Mouse (Mus musculus) stomach, embryonic 16.5 days (tissue): Measurements from ENCODE around the gene Ptprs. TPM values are rescaled to one million over a fixed set of nuclear protein-coding genes. Genes with fewer than 3 reads are reported as not detected.

Experiments
- ATAC-seq: fragments of 200-750 bp; cut with Nextera tagmentation; 2 replicates; pipeline ENCODE4 v1.8.0; 2017; ENCODE audit warnings: moderate number of reproducible peaks, moderate TSS enrichment; ENCODE audit not compliant: insufficient read depth, low FRiP score
- H3K27ac ChIP-seq: fragments of 300-500 bp; sonication (generic); 2 replicates; pipeline ENCODE4 v1.5.1; 2014; ENCODE audit warnings: low read length
- H3K27me3 ChIP-seq: fragments of 300-500 bp; sonication (generic); 2 replicates; pipeline ENCODE4 v1.6.1; 2014; ENCODE audit warnings: low read length, control low read depth, mixed read lengths; ENCODE audit not compliant: control insufficient read depth, insufficient read depth
- H3K36me3 ChIP-seq: fragments of 300-500 bp; sonication (generic); 2 replicates; pipeline ENCODE4 v1.6.1; 2014; ENCODE audit warnings: low read length; ENCODE audit not compliant: control insufficient read depth, insufficient read depth
- H3K4me1 ChIP-seq: fragments of 300-500 bp; sonication (generic); 2 replicates; pipeline ENCODE4 v1.6.1; 2014; ENCODE audit warnings: low read length, control low read depth, mixed read lengths; ENCODE audit not compliant: control insufficient read depth, insufficient read depth
- H3K4me2 ChIP-seq: fragments of 300-500 bp; sonication (generic); 2 replicates; pipeline ENCODE4 v1.6.1; 2014; ENCODE audit warnings: low read depth, low read length, mixed read lengths
- H3K4me3 ChIP-seq: fragments of 300-500 bp; sonication (generic); replicated peaks from 2 replicates; pipeline ENCODE4 v1.5.1; 2014; ENCODE audit warnings: mild to moderate bottlenecking, low read length
- H3K9ac ChIP-seq: fragments of 300-500 bp; sonication (generic); 2 replicates; pipeline ENCODE4 v1.6.1; 2014; ENCODE audit warnings: low read length
- H3K9me3 ChIP-seq: fragments of 300-500 bp; sonication (generic); replicated peaks from 2 replicates; pipeline ENCODE4 v1.6.1; 2016; ENCODE audit warnings: low read length, control low read depth; ENCODE audit not compliant: control insufficient read depth
- WGBS: fragments of 180-500 bp; shearing (Covaris S2); extraction: QIAGEN DNeasy Blood & Tissue Kit; methylation state at CpG from one replicate; pipeline ENCODE4 v1.1.7; 2014; 5-methylcytosine and 5-hydroxymethylcytosine counted together
- polyA plus RNA-seq: library from polyadenylated mRNA; unstranded; fragments of >200 nt; fragmentation: Nextera tagmentation; extraction: Ambion mirVana; gene quantifications from 2 replicates; pipeline ENCODE4 v1.2.1, GENCODE M21; 2015

Ptprs gene
- polyA plus RNA-seq, 1 experiment from 2014 or later, result 61.9 TPM

DNA sequence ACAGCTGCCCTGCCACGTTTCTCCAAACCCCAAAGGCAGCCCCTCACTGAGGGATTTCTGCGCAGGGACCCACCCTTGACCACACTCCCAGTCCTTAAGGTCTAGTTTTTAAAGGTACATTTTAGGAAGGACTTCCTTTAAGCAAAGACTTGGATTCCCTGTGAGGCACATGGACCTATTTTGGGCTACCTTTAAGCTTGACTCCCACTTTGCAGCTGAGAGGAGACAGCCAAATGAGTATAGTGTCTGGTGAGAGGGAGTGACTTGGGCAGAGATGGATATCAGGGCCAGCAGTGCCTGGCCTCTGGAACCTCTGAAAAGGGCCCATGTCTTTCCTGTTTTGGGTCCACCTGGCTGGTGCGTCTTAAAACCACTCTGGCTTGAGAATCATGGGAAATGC is 50.3 kb downstream of the Ptprs start:
- ATAC-seq, result no peak
- no peak overlapping the region for H3K27ac ChIP-seq
- WGBS, result 36% methylated on average over 3 of the region's 3 CpGs

DNA sequence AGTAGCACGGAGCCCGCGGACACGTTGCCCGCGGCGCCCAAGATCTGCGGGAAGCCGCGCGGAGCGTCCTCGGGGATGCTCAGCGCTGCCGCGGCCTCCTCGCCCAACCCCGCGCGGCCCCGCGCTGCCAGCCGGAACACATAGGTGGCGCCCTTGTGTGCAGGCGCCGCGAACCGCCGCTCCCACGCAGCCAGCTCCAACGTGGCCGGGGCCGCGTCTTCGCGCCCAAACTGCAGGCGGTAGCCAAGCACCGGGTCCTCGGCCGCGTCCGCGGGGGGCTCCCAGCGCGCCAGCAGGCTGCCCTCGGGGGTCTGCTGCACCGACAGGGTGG is 50.7 kb downstream of the Ptprs start:
- H3K27me3 ChIP-seq, result no peaks in the 10 kb centered on the region
- peaks cover 8% of the 10 kb centered on the region; the same call in 1 of the 2 replicates for H3K4me1 ChIP-seq
- H3K4me2 ChIP-seq, result peak overlapping the region; percentile 83
- ATAC-seq, result peak; percentile 83
- H3K36me3 ChIP-seq, result peaks cover 17% of the 10 kb centered on the region
- 1% methylated on average over 47 of the region's 47 CpGs for WGBS
- H3K9me3 ChIP-seq, result no peaks in the 10 kb centered on the region
- H3K4me3 ChIP-seq, result peak overlapping the region; percentile 51
- peak overlapping the region; percentile 75 for H3K9ac ChIP-seq
- H3K27ac ChIP-seq, result peak overlapping the region; percentile 72

More for the DNA sequence above, 50.3 kb downstream of the Ptprs start:
- Histone ChIP-seq H3K36me3 (peaks cover 16% of the 10 kb centered on the region), H3K27me3 (no peaks in the 10 kb centered on the region), H3K4me1 (peaks cover 8% of the 10 kb centered on the region; the same call in 1 of the 2 replicates), H3K4me2 (peak overlapping the region; percentile 83), H3K9ac (peak overlapping the region; percentile 75), H3K9me3 (no peaks in the 10 kb centered on the region), H3K4me3 (peak overlapping the region; percentile 51)

DNA sequence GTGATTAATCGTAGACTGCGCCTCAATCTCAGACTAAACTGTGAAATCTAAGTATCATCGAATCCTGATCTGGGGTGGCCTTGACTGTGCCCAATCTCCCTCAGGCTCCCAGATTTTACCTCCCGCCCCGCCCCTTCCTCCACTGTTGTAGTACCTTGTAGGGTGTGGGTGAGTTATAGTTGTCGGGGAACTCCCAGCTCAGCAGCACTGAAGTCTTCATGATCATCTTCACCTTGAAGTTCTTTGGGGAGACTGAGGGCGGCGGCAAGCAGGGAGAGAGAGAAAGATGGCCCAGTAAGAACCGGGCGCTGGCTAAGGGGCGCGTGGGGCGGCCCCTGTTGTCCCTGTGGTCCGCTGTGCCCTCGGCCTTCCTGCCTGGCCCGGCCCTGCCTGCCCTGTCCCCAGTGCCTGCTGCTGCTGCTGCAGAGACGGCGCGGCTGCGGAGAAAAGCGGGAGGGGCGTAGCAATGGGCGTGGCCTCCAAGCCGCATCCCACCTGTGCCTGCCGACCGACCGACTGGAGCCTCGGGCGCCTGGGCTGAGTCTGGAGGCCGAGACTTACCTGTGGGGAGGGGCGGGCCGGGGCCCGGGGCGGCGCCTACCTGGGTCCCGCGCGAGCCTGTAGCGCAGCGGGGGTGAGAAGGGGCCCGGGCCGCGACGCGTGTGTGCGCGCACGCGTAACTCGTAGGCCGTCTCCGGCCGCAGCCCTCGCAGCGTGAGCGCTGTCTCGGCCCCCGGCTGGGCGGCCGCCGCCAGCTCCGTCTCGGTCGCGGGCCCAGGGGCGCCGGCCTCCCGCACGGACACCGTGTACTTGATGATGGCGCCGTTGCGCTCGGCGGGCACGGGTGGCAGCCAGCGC is 51.3 kb downstream of the Ptprs start:
- H3K9ac ChIP-seq, result peak overlapping the region; percentile 75
- peaks cover 17% of the 10 kb centered on the region for H3K36me3 ChIP-seq
- peaks cover 8% of the 10 kb centered on the region; the same call in 1 of the 2 replicates for H3K4me1 ChIP-seq
- no peaks in the 10 kb centered on the region for H3K27me3 ChIP-seq
- peak overlapping the region; percentile 72 for H3K27ac ChIP-seq
- H3K4me2 ChIP-seq, result peak overlapping the region; percentile 83
- 21% methylated on average over 63 of the region's 77 CpGs for WGBS
- ATAC-seq, result peak; percentile 84
- peak overlapping the region; percentile 51 for H3K4me3 ChIP-seq
- H3K9me3 ChIP-seq, result no peaks in the 10 kb centered on the region

GRCm38 (mm10) chr17:56420022-56420421 is 56.3 kb downstream of the Ptprs start:
- no peaks in the 10 kb centered on the region for H3K9me3 ChIP-seq
- H3K27ac ChIP-seq, result no peak overlapping the region
- WGBS, result 96% methylated on average over 2 of the region's 2 CpGs

GRCm38 (mm10) chr17:56418304-56418703 is 58.0 kb downstream of the Ptprs start:
- 67% methylated on average over 12 of the region's 12 CpGs for WGBS
- Histone ChIP-seq H3K27ac (no peak overlapping the region), H3K9me3 (no peaks in the 10 kb centered on the region), H3K27me3 (no peaks in the 10 kb centered on the region), H3K4me3 (no peak overlapping the region), H3K36me3 (peaks cover 28% of the 10 kb centered on the region), H3K4me2 (no peak overlapping the region), H3K9ac (no peak overlapping the region), H3K4me1 (no peaks in the 10 kb centered on the region)
- ATAC-seq, result no peak

More at GRCm38 (mm10) chr17:56420022-56420421, 56.3 kb downstream of the Ptprs start:
- Histone ChIP-seq H3K9ac (no peak overlapping the region), H3K27me3 (no peaks in the 10 kb centered on the region), H3K4me3 (no peak overlapping the region), H3K36me3 (peaks cover 32% of the 10 kb centered on the region), H3K4me1 (no peaks in the 10 kb centered on the region), H3K4me2 (no peak overlapping the region)
- ATAC-seq, result no peak

- no peak overlapping the region for H3K4me2 ChIP-seq
- no peak overlapping the region for H3K4me3 ChIP-seq
- H3K9ac ChIP-seq, result no peak overlapping the region
- WGBS, result 90% methylated on average over 9 of the region's 9 CpGs
- no peak overlapping the region for H3K27ac ChIP-seq
- no peaks in the 10 kb centered on the region for H3K27me3 ChIP-seq
- no peaks in the 10 kb centered on the region for H3K9me3 ChIP-seq
- peaks cover 3% of the 10 kb centered on the region; the same call in 1 of the 2 replicates for H3K4me1 ChIP-seq
- ATAC-seq, result no peak
- peaks cover 33% of the 10 kb centered on the region for H3K36me3 ChIP-seq
Observed at GRCm38 (mm10) chr17:56414785-56415184, 61.5 kb downstream of the Ptprs start.

DNA sequence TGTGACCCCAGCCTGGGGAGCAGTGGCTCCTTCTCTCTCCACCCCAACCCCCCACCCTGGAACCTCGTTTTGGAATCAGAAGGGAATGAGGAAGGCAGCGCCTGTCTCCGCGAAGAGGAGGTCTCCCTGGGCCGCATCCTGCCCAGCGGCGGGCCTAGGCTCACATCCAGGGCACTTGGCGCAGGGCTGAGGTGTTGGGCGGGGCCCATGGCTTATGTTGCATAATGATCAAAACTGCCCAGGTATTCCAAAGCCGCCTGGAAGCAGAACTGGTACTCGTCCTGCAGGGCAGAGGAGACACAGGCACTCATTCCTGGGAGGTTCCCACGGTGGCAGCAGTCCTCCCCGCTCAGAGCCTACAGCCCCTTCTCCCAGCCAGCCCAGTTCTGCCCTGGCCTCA is 63.2 kb downstream of the Ptprs start:
- Histone ChIP-seq H3K27ac (no peak overlapping the region), H3K27me3 (no peaks in the 10 kb centered on the region), H3K4me3 (no peak overlapping the region), H3K36me3 (peaks cover 27% of the 10 kb centered on the region), H3K9ac (no peak overlapping the region), H3K9me3 (no peaks in the 10 kb centered on the region), H3K4me1 (peaks cover 9% of the 10 kb centered on the region; the same call in 1 of the 2 replicates), H3K4me2 (no peak overlapping the region)
- ATAC-seq, result no peak
- WGBS, result 78% methylated on average over 13 of the region's 13 CpGs

DNA sequence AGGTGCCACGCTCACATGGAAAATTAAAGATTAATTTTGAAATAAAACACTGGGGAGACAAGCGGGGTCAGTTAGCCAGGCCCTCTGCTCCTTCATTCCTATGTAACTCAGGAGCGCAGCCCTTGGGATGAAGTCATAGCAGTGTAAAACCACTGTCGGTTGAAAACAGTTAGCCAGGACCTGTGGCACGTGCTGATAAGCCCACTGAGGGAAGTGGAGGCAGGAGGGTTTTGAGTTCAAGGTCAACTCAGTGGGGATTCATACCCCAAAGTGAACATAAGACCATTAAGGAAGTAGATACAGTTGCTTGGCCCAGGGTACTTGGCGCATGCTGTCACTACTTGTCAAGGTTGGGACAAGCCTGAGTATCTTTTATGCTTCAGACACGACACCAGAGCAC is 64.8 kb downstream of the Ptprs start:
- Histone ChIP-seq H3K9me3 (no peaks in the 10 kb centered on the region), H3K27me3 (no peaks in the 10 kb centered on the region), H3K4me2 (no peak overlapping the region), H3K36me3 (peaks cover 23% of the 10 kb centered on the region), H3K4me3 (no peak overlapping the region), H3K4me1 (peaks cover 9% of the 10 kb centered on the region; the same call in 1 of the 2 replicates), H3K9ac (no peak overlapping the region), H3K27ac (no peak overlapping the region)
- 91% methylated on average over 7 of the region's 7 CpGs for WGBS
- ATAC-seq, result no peak

- Histone ChIP-seq H3K36me3 (peaks cover 19% of the 10 kb centered on the region), H3K9me3 (no peaks in the 10 kb centered on the region), H3K4me3 (no peak overlapping the region), H3K27me3 (no peaks in the 10 kb centered on the region), H3K4me1 (peaks cover 9% of the 10 kb centered on the region; the same call in 1 of the 2 replicates), H3K9ac (peak overlapping the region; percentile 8; the same call in 1 of the 2 replicates), H3K4me2 (no peak overlapping the region), H3K27ac (no peak overlapping the region)
- peak; percentile 77 for ATAC-seq
- 26% methylated on average over 8 of the region's 8 CpGs for WGBS
Observed at GRCm38 (mm10) chr17:56409759-56410158, 66.5 kb downstream of the Ptprs start.
